Mouse (Mus musculus): ENCODE data around the gene Gadd45b.

- TF ChIP-seq FLI1 (IDR thresholded peaks at IDR 0.05; ENCODE audit: low read length) (no peak), GATA1 (IDR thresholded peaks at IDR 0.05; ENCODE audit: borderline replicate concordance, low read length) (no peak)
Observed at GRCm38 (mm10) chr10:80967101-80967656, 37.3 kb downstream of the Gadd45b start.
